Mouse (Mus musculus) CH12.LX (cell line): ENCODE measurements around the gene Tbcb. TPM values are rescaled to one million over a fixed set of nuclear protein-coding genes. Genes with fewer than 3 reads are reported as not detected.

Experiments
- DNase-seq: peaks from one replicate; pipeline ENCODE4 v3.0.0-alpha.2; 2013; ENCODE audit errors: extremely low read depth
- H3K27ac ChIP-seq: 2 replicates; pipeline ENCODE4 v1.5.1; 2012; ENCODE audit warnings: low read depth, mild to moderate bottlenecking, control low read depth, moderate library complexity; ENCODE audit not compliant: insufficient read depth
- H3K27me3 ChIP-seq: replicated peaks from 2 replicates; pipeline ENCODE3; 2012; ENCODE audit warnings: inconsistent platforms
- H3K36me3 ChIP-seq, 2 experiments: replicated peaks in 1 of 2; 2 replicates each; pipeline versions ENCODE3 to v1.6.1; 2012; ENCODE audit warnings: inconsistent platforms in 1 of 2, low read length in 1 of 2, mild to moderate bottlenecking in 1 of 2, mixed read lengths in 1 of 2, moderate library complexity in 1 of 2; ENCODE audit not compliant: control insufficient read depth in 1 of 2, insufficient read depth in 1 of 2
- H3K4me1 ChIP-seq, 2 experiments: 2 replicates each; pipeline ENCODE4 v1.6.1; 2012; ENCODE audit warnings: inconsistent platforms in 1 of 2, moderate library complexity in 1 of 2; ENCODE audit not compliant: insufficient read depth in 2 of 2, control insufficient read depth in 1 of 2
- H3K4me2 ChIP-seq: 2 replicates; pipeline ENCODE4 v1.6.1; 2012; ENCODE audit warnings: low read depth, mild to moderate bottlenecking, control low read depth; ENCODE audit not compliant: poor library complexity, insufficient read depth, severe bottlenecking
- H3K4me3 ChIP-seq, 3 experiments: fragments of 150-350 bp in 1 of 3; sonication (generic) in 1 of 3; replicated peaks in 1 of 3; 2 replicates each; pipeline versions ENCODE3 to v1.5.1; 2011 to 2012; ENCODE audit warnings: low read depth in 2 of 3, low read length in 2 of 3, mild to moderate bottlenecking in 2 of 3, moderate library complexity in 2 of 3, control low read depth in 1 of 3, improper control_type of control experiment in 1 of 3, inconsistent platforms in 1 of 3, mixed read lengths in 1 of 3; ENCODE audit not compliant: poor library complexity in 1 of 3
- H3K79me2 ChIP-seq: replicated peaks from 2 replicates; pipeline ENCODE4 v1.6.1; 2012; ENCODE audit warnings: mild to moderate bottlenecking, moderate library complexity; ENCODE audit not compliant: control insufficient read depth, poor library complexity, insufficient read depth, severe bottlenecking; ENCODE audit errors: extremely low read depth
- H3K9ac ChIP-seq: 2 replicates; pipeline ENCODE4 v1.6.1; 2012; ENCODE audit warnings: low read depth, mild to moderate bottlenecking, control low read depth, moderate library complexity; ENCODE audit not compliant: insufficient read depth
- H3K9me3 ChIP-seq: replicated peaks from 2 replicates; pipeline ENCODE3; 2012; ENCODE audit warnings: low read length, inconsistent platforms, mixed read lengths
- CTCF ChIP-seq, 2 experiments: IDR thresholded peaks in 1 of 2; conservative IDR thresholded peaks in 1 of 2; 2 replicates each; pipeline ENCODE4 v1.5.1; 2011 to 2012; ENCODE audit warnings: low read depth in 2 of 2, low read length in 2 of 2, improper control_type of control experiment in 1 of 2, inconsistent platforms in 1 of 2, mild to moderate bottlenecking in 1 of 2, moderate library complexity in 1 of 2
- E2F4 ChIP-seq: IDR thresholded peaks from 2 replicates; pipeline ENCODE4 v1.6.1; 2011; ENCODE audit warnings: low read depth, low read length, improper control_type of control experiment; ENCODE audit not compliant: insufficient replicate concordance
- ELF1 ChIP-seq: IDR thresholded peaks from 2 replicates; pipeline ENCODE4 v1.6.1; 2014; ENCODE audit warnings: low read depth, mild to moderate bottlenecking, inconsistent platforms, low read length, improper control_type of control experiment
- EP300 ChIP-seq: IDR thresholded peaks from 2 replicates; pipeline ENCODE4 v1.6.1; 2011; ENCODE audit warnings: low read length, improper control_type of control experiment
- ETS1 ChIP-seq: conservative IDR thresholded peaks from 2 replicates; pipeline ENCODE4 v1.6.1; 2012; ENCODE audit warnings: low read depth, mild to moderate bottlenecking, inconsistent platforms, low read length, improper control_type of control experiment, moderate library complexity
- GABPA ChIP-seq: IDR thresholded peaks from 2 replicates; pipeline ENCODE4 v1.6.1; 2012; ENCODE audit warnings: low read depth, low read length, improper control_type of control experiment, inconsistent platforms; ENCODE audit not compliant: insufficient replicate concordance
- IRF4 ChIP-seq: IDR thresholded peaks from 2 replicates; pipeline ENCODE4 v1.6.1; 2014; ENCODE audit warnings: low read depth, mild to moderate bottlenecking, inconsistent platforms, low read length, improper control_type of control experiment
- JUN ChIP-seq: IDR thresholded peaks from 2 replicates; pipeline ENCODE4 v1.6.1; 2011; ENCODE audit warnings: low read depth, mild to moderate bottlenecking, low read length, improper control_type of control experiment, moderate library complexity; ENCODE audit not compliant: insufficient read depth
- MAX ChIP-seq: IDR thresholded peaks from 2 replicates; pipeline ENCODE4 v1.6.1; 2011; ENCODE audit warnings: low read length, improper control_type of control experiment
- MEF2A ChIP-seq: IDR thresholded peaks from 2 replicates; pipeline ENCODE4 v1.6.1; 2014; ENCODE audit warnings: low read depth, mild to moderate bottlenecking, inconsistent platforms, low read length, improper control_type of control experiment, borderline replicate concordance
- MXI1 ChIP-seq: IDR thresholded peaks from 2 replicates; pipeline ENCODE4 v1.6.1; 2011; ENCODE audit warnings: mild to moderate bottlenecking, low read depth, low read length, improper control_type of control experiment
- MYC ChIP-seq: IDR thresholded peaks from 2 replicates; pipeline ENCODE4 v1.6.1; 2011; ENCODE audit warnings: low read depth, mild to moderate bottlenecking, improper control_type of control experiment, low read length
- NRF1 ChIP-seq: IDR thresholded peaks from 2 replicates; pipeline ENCODE4 v1.6.1; 2014; ENCODE audit warnings: low read depth, mild to moderate bottlenecking, inconsistent platforms, low read length, improper control_type of control experiment, moderate library complexity
- RAD21 ChIP-seq: IDR thresholded peaks from 2 replicates; pipeline ENCODE4 v1.6.1; 2011; ENCODE audit warnings: low read depth, mild to moderate bottlenecking, low read length, improper control_type of control experiment, moderate library complexity
- RCOR1 ChIP-seq: conservative IDR thresholded peaks from 2 replicates; pipeline ENCODE4 v1.6.1; 2012; ENCODE audit warnings: low read depth, mild to moderate bottlenecking, inconsistent platforms, low read length, improper control_type of control experiment
- SMC3 ChIP-seq: IDR thresholded peaks from 2 replicates; pipeline ENCODE4 v1.6.1; 2011; ENCODE audit warnings: low read depth, low read length, improper control_type of control experiment
- TBP ChIP-seq: conservative IDR thresholded peaks from 2 replicates; pipeline ENCODE4 v1.6.1; 2011; ENCODE audit warnings: low read depth, low read length, improper control_type of control experiment
- UBTF ChIP-seq: IDR thresholded peaks from 2 replicates; pipeline ENCODE4 v1.6.1; 2012; ENCODE audit warnings: low read depth, mild to moderate bottlenecking, inconsistent platforms, low read length, improper control_type of control experiment, moderate library complexity
- USF2 ChIP-seq: conservative IDR thresholded peaks from 2 replicates; pipeline ENCODE4 v1.6.1; 2011; ENCODE audit warnings: low read depth, low read length, improper control_type of control experiment
- ZMIZ1 ChIP-seq: IDR thresholded peaks from 2 replicates; pipeline ENCODE4 v1.6.1; 2012; ENCODE audit warnings: low read depth, mild to moderate bottlenecking, inconsistent platforms, low read length, improper control_type of control experiment
- dilution Hi-C: fragments of 300-500 bp; cut with MboI; formaldehyde crosslinking; loops from 2 replicates; pipeline ENCODE4 v1.14.3; 2020; ENCODE audit warnings: low sequenced_read_pairs; ENCODE audit not compliant: extremely low pct_unique_long_range_greater_than_20kb, extremely low pct_ligation_motif_present
- in situ Hi-C: fragments of 300-500 bp; cut with MboI; formaldehyde crosslinking; loops from 3 replicates; pipeline ENCODE4 v1.14.3; 2019; ENCODE audit warnings: low sequenced_read_pairs, low pct_ligation_motif_present, low pct_unique_long_range_greater_than_20kb, mixed read lengths
- polyA plus RNA-seq: library from polyadenylated mRNA; unstranded; fragments of >175 nt; gene quantifications from 2 replicates; pipeline ENCODE4 v1.2.1, GENCODE M21; 2012; ENCODE audit warnings: low read depth; ENCODE audit not compliant: insufficient read length
- total RNA-seq, 2 experiments: library from RNA; depleted of rRNA; stranded (reverse); fragments of 300-350 nt in 1 of 2; fragments of >200 nt in 1 of 2; gene quantifications; 2 replicates each; pipeline ENCODE4 v1.2.3; 2012 to 2014

Tbcb gene
- total and polyA plus RNA-seq, 3 experiments: 57.7 to 89.6 (median 79.9) TPM

GRCm38 (mm10) chr7:30178256-30178655, 53.8 kb downstream of the Tbcb start:
- no peak overlapping the region for H3K9ac ChIP-seq
- H3K27ac ChIP-seq: no peak overlapping the region
- no peak overlapping the region for H3K4me3 ChIP-seq
- H3K9me3 ChIP-seq: no peaks in the 10 kb centered on the region
- DNase-seq: no peak
- TF ChIP-seq MYC: no peak
- TF ChIP-seq SMC3: no peak
- TF ChIP-seq TBP: no peak
- no peak for TF ChIP-seq ETS1
- no peak for TF ChIP-seq ZMIZ1
- no peak for TF ChIP-seq JUN
- no peak for TF ChIP-seq CTCF (conservative IDR thresholded peaks at IDR 0.05 in 1 of 2, IDR thresholded peaks at IDR 0.05 in 1 of 2; ENCODE audit: low read depth in 2 of 2, low read length in 2 of 2)
- TF ChIP-seq GABPA: no peak
- TF ChIP-seq ELF1: no peak
- no peak for TF ChIP-seq MXI1
- TF ChIP-seq MEF2A: no peak
- no peak for TF ChIP-seq NRF1
- no peak for TF ChIP-seq USF2
- no peak for TF ChIP-seq IRF4
- TF ChIP-seq RCOR1: no peak
- no peak for TF ChIP-seq E2F4
- no peak for TF ChIP-seq EP300
- TF ChIP-seq UBTF: no peak
- no peak overlapping the region for H3K4me2 ChIP-seq
- no peaks in the 10 kb centered on the region for H3K27me3 ChIP-seq
- H3K36me3 ChIP-seq: peaks cover 19 to 35% of the 10 kb centered on the region in 2 experiments
- dilution Hi-C loops (no loop called here), in situ Hi-C loops (no loop called here)
- H3K4me1 ChIP-seq: peaks cover 0 to 4% of the 10 kb centered on the region in 2 experiments; a peak in 3 of 4 replicates
- H3K79me2 ChIP-seq: no peaks in the 10 kb centered on the region

GRCm38 (mm10) chr7:30176474-30176873, 55.6 kb downstream of the Tbcb start:
- TF ChIP-seq MAX (no peak), RAD21 (no peak)
- H3K79me2 ChIP-seq: no peaks in the 10 kb centered on the region
- no peak overlapping the region for H3K4me2 ChIP-seq
- dilution Hi-C loops (no loop called here), in situ Hi-C loops (no loop called here)
- H3K4me3 ChIP-seq: no peak overlapping the region
- H3K36me3 ChIP-seq: peaks cover 19 to 34% of the 10 kb centered on the region in 2 experiments
- H3K27me3 ChIP-seq: no peaks in the 10 kb centered on the region
- H3K9me3 ChIP-seq: no peaks in the 10 kb centered on the region
- H3K4me1 ChIP-seq: peaks cover 0 to 1% of the 10 kb centered on the region in 2 experiments; a peak in 3 of 4 replicates
- no peak overlapping the region for H3K9ac ChIP-seq
- no peak for DNase-seq
- no peak overlapping the region for H3K27ac ChIP-seq

Other genes starting within 250 kb of the Tbcb start
Only the 20 nearest of the 26 such genes appear.
- gene Zfp14, start 180.9 kb downstream of the Tbcb start, total RNA-seq (2012; rRNA removed): 0.34 TPM in 2 replicates
- 0.34 and 0.96 TPM in 2 replicates for gene Zfp14, start 180.9 kb downstream of the Tbcb start, total RNA-seq (2014; rRNA removed)
- 0.31 and 0.54 TPM in 2 replicates for gene Zfp14, start 180.9 kb downstream of the Tbcb start, polyA plus RNA-seq
- 6.9 and 7.0 TPM in 2 replicates for gene Zfp82, start 159.4 kb downstream of the Tbcb start, total RNA-seq (2012; rRNA removed)
- 7.1 TPM in 2 replicates for gene Zfp82, start 159.4 kb downstream of the Tbcb start, total RNA-seq (2014; rRNA removed)
- 4.5 and 4.9 TPM in 2 replicates for gene Zfp82, start 159.4 kb downstream of the Tbcb start, polyA plus RNA-seq
- 0.50 TPM in 1 of 2 replicates, not detected in the other for gene Gm26920, start 141.9 kb downstream of the Tbcb start, total RNA-seq (2012; rRNA removed)
- gene Gm26920, start 141.9 kb downstream of the Tbcb start, total RNA-seq (2014; rRNA removed): not detected in 2 replicates
- 1.1 TPM in 1 of 2 replicates, not detected in the other for gene Gm26920, start 141.9 kb downstream of the Tbcb start, polyA plus RNA-seq
- 5.5 and 6.5 TPM in 2 replicates for gene Zfp566, start 141.7 kb downstream of the Tbcb start, total RNA-seq (2012; rRNA removed)
- 3.5 and 4.9 TPM in 2 replicates for gene Zfp566, start 141.7 kb downstream of the Tbcb start, total RNA-seq (2014; rRNA removed)
- gene Zfp566, start 141.7 kb downstream of the Tbcb start, polyA plus RNA-seq: 9.1 TPM in 2 replicates
- gene Zfp260, start 137.5 kb downstream of the Tbcb start, total RNA-seq (2012; rRNA removed): 11.1 and 11.4 TPM in 2 replicates
- 18.1 and 19.6 TPM in 2 replicates for gene Zfp260, start 137.5 kb downstream of the Tbcb start, total RNA-seq (2014; rRNA removed)
- gene Zfp260, start 137.5 kb downstream of the Tbcb start, polyA plus RNA-seq: 11.5 and 13.7 TPM in 2 replicates
- 4.7 and 5.7 TPM in 2 replicates for gene Zfp382, start 110.3 kb downstream of the Tbcb start, total RNA-seq (2012; rRNA removed)
- gene Zfp382, start 110.3 kb downstream of the Tbcb start, total RNA-seq (2014; rRNA removed): 3.9 and 4.7 TPM in 2 replicates
- gene Zfp382, start 110.3 kb downstream of the Tbcb start, polyA plus RNA-seq: 2.1 and 3.3 TPM in 2 replicates
- gene Zfp146, start 62.5 kb downstream of the Tbcb start, total RNA-seq (2012; rRNA removed): 43.1 and 45.1 TPM in 2 replicates
- 44.5 and 45.0 TPM in 2 replicates for gene Zfp146, start 62.5 kb downstream of the Tbcb start, total RNA-seq (2014; rRNA removed)
- gene Zfp146, start 62.5 kb downstream of the Tbcb start, polyA plus RNA-seq: 42.0 and 47.8 TPM in 2 replicates
- 5.5 and 14.0 TPM in 2 replicates for gene Cox7a1, start 48.1 kb downstream of the Tbcb start, total RNA-seq (2012; rRNA removed)
- 9.9 and 15.2 TPM in 2 replicates for gene Cox7a1, start 48.1 kb downstream of the Tbcb start, total RNA-seq (2014; rRNA removed)
- 1.6 and 4.2 TPM in 2 replicates for gene Cox7a1, start 48.1 kb downstream of the Tbcb start, polyA plus RNA-seq
- 85.8 and 101 TPM in 2 replicates for gene Capns1, start 33.5 kb downstream of the Tbcb start, total RNA-seq (2012; rRNA removed)
- 207 and 219 TPM in 2 replicates for gene Capns1, start 33.5 kb downstream of the Tbcb start, total RNA-seq (2014; rRNA removed)
- gene Capns1, start 33.5 kb downstream of the Tbcb start, polyA plus RNA-seq: 218 and 233 TPM in 2 replicates
- 83.6 and 101 TPM in 2 replicates for gene Polr2i, start 324 bp downstream of the Tbcb start, total RNA-seq (2012; rRNA removed)
- gene Polr2i, start 324 bp downstream of the Tbcb start, total RNA-seq (2014; rRNA removed): 55.0 and 62.9 TPM in 2 replicates
- 74.2 and 75.4 TPM in 2 replicates for gene Polr2i, start 324 bp downstream of the Tbcb start, polyA plus RNA-seq
- gene Ovol3, start 3.5 kb upstream of the Tbcb start, total RNA-seq (2012; rRNA removed): 0.42 and 0.84 TPM in 2 replicates
- 1.9 and 2.8 TPM in 2 replicates for gene Ovol3, start 3.5 kb upstream of the Tbcb start, total RNA-seq (2014; rRNA removed)
- 3.4 and 4.3 TPM in 2 replicates for gene Ovol3, start 3.5 kb upstream of the Tbcb start, polyA plus RNA-seq
- 0.38 and 0.63 TPM in 2 replicates for gene Thap8, start 47.8 kb upstream of the Tbcb start, total RNA-seq (2012; rRNA removed)
- gene Thap8, start 47.8 kb upstream of the Tbcb start, total RNA-seq (2014; rRNA removed): not detected in 2 replicates
- 0.23 TPM in 1 of 2 replicates, not detected in the other for gene Thap8, start 47.8 kb upstream of the Tbcb start, polyA plus RNA-seq
- 5.3 and 5.4 TPM in 2 replicates for gene Wdr62, start 48.1 kb upstream of the Tbcb start, total RNA-seq (2012; rRNA removed)
- 2.2 and 2.3 TPM in 2 replicates for gene Wdr62, start 48.1 kb upstream of the Tbcb start, total RNA-seq (2014; rRNA removed)
- gene Wdr62, start 48.1 kb upstream of the Tbcb start, polyA plus RNA-seq: 17.7 and 19.7 TPM in 2 replicates
- gene Clip3, start 59.5 kb upstream of the Tbcb start, total RNA-seq (2012; rRNA removed): not detected in 2 replicates
- gene Clip3, start 59.5 kb upstream of the Tbcb start, total RNA-seq (2014; rRNA removed): not detected in 2 replicates
- gene Clip3, start 59.5 kb upstream of the Tbcb start, polyA plus RNA-seq: not detected in 2 replicates
- gene Alkbh6, start 76.4 kb upstream of the Tbcb start, total RNA-seq (2012; rRNA removed): 33.9 and 35.7 TPM in 2 replicates
- gene Alkbh6, start 76.4 kb upstream of the Tbcb start, total RNA-seq (2014; rRNA removed): 28.8 and 31.7 TPM in 2 replicates
- gene Alkbh6, start 76.4 kb upstream of the Tbcb start, polyA plus RNA-seq: 25.2 and 25.4 TPM in 2 replicates
- 1.7 and 1.9 TPM in 2 replicates for gene Syne4, start 82.5 kb upstream of the Tbcb start, total RNA-seq (2012; rRNA removed)
- gene Syne4, start 82.5 kb upstream of the Tbcb start, total RNA-seq (2014; rRNA removed): 0.70 and 0.81 TPM in 2 replicates
- 3.1 and 4.1 TPM in 2 replicates for gene Syne4, start 82.5 kb upstream of the Tbcb start, polyA plus RNA-seq
- gene E130208F15Rik, start 89.5 kb upstream of the Tbcb start, total RNA-seq (2012; rRNA removed): 5.6 and 6.2 TPM in 2 replicates
- 0.35 and 0.70 TPM in 2 replicates for gene E130208F15Rik, start 89.5 kb upstream of the Tbcb start, total RNA-seq (2014; rRNA removed)
- 6.2 and 9.7 TPM in 2 replicates for gene E130208F15Rik, start 89.5 kb upstream of the Tbcb start, polyA plus RNA-seq
- 12.8 and 14.1 TPM in 2 replicates for gene Sdhaf1, start 91.6 kb upstream of the Tbcb start, total RNA-seq (2012; rRNA removed)
- gene Sdhaf1, start 91.6 kb upstream of the Tbcb start, total RNA-seq (2014; rRNA removed): 16.0 and 18.5 TPM in 2 replicates
- 8.8 and 11.3 TPM in 2 replicates for gene Sdhaf1, start 91.6 kb upstream of the Tbcb start, polyA plus RNA-seq
- 0.04 and 0.08 TPM in 2 replicates for gene Lrfn3, start 130.5 kb upstream of the Tbcb start, total RNA-seq (2012; rRNA removed)
- not detected in 2 replicates for gene Lrfn3, start 130.5 kb upstream of the Tbcb start, total RNA-seq (2014; rRNA removed)
- not detected in 2 replicates for gene Lrfn3, start 130.5 kb upstream of the Tbcb start, polyA plus RNA-seq
- 4.2 and 5.0 TPM in 2 replicates for gene Tyrobp, start 181.5 kb upstream of the Tbcb start, total RNA-seq (2012; rRNA removed)
- gene Tyrobp, start 181.5 kb upstream of the Tbcb start, total RNA-seq (2014; rRNA removed): 9.4 and 13.0 TPM in 2 replicates
- 14.3 and 18.9 TPM in 2 replicates for gene Tyrobp, start 181.5 kb upstream of the Tbcb start, polyA plus RNA-seq